Mouse (Mus musculus): ENCODE results near the gene Slc26a5. TPM values are rescaled to one million over a fixed set of nuclear protein-coding genes. Genes with fewer than 3 reads are reported as not detected.
A peak's percentile ranks its signal among the peaks of the same experiment; 100 is the strongest.

Gene Slc26a5
- polyA plus RNA-seq, 1 experiment from 2014 or later: not detected

GRCm38 (mm10) chr5:21827643-21828042 lies 37.8 kb downstream of the Slc26a5 start:
- no peaks in the 10 kb centered on the region for H3K9me3 ChIP-seq (ENCODE audit: low read length)
- H3K36me3 ChIP-seq (ENCODE audit: insufficient read depth, low read length): no peaks in the 10 kb centered on the region
- DNase-seq (ENCODE audit: low spot score): no peak
- H3K27ac ChIP-seq (ENCODE audit: low read length): no peak overlapping the region
- ATAC-seq: no peak
- WGBS: 16% methylated on average over 6 of the region's 6 CpGs
- H3K4me1 ChIP-seq (ENCODE audit: insufficient read depth, low read depth, low read length): no peaks in the 10 kb centered on the region
- H3K4me2 ChIP-seq (replicated peaks; ENCODE audit: low read depth, low read length): no peak overlapping the region
- H3K27me3 ChIP-seq (replicated peaks; ENCODE audit: insufficient read depth, low read length): no peaks in the 10 kb centered on the region
- no peak overlapping the region for H3K4me3 ChIP-seq (ENCODE audit: low read depth, low read length)
- no peak overlapping the region for H3K9ac ChIP-seq (replicated peaks; ENCODE audit: low read depth)
- TF ChIP-seq EP300 (IDR thresholded peaks at IDR 0.05): no peak
- TF ChIP-seq CTCF (IDR thresholded peaks at IDR 0.05): no peak

- H3K36me3 ChIP-seq (ENCODE audit: insufficient read depth, low read length): no peaks in the 10 kb centered on the region
- H3K9me3 ChIP-seq (ENCODE audit: low read length): no peaks in the 10 kb centered on the region
- H3K27me3 ChIP-seq (replicated peaks; ENCODE audit: insufficient read depth, low read length): no peaks in the 10 kb centered on the region
- H3K27ac ChIP-seq (ENCODE audit: low read length): no peak overlapping the region
- ATAC-seq: no peak
- no peak overlapping the region for H3K9ac ChIP-seq (replicated peaks; ENCODE audit: low read depth)
- H3K4me1 ChIP-seq (ENCODE audit: insufficient read depth, low read depth, low read length): no peaks in the 10 kb centered on the region
- no peak overlapping the region for H3K4me3 ChIP-seq (ENCODE audit: low read depth, low read length)
- H3K4me2 ChIP-seq (replicated peaks; ENCODE audit: low read depth, low read length): no peak overlapping the region
- no peak for DNase-seq (ENCODE audit: low spot score)
- no peak for TF ChIP-seq EP300 (IDR thresholded peaks at IDR 0.05)
- no peak for TF ChIP-seq CTCF (IDR thresholded peaks at IDR 0.05)
- WGBS: 63% methylated on average over 7 of the region's 7 CpGs
Measured at GRCm38 (mm10) chr5:21826370-21826769, 39.0 kb downstream of the Slc26a5 start.

GRCm38 (mm10) chr5:21813994-21814393 lies 51.4 kb downstream of the Slc26a5 start:
- Histone ChIP-seq H3K27me3 (replicated peaks; ENCODE audit: insufficient read depth, low read length) (no peaks in the 10 kb centered on the region), H3K36me3 (ENCODE audit: insufficient read depth, low read length) (no peaks in the 10 kb centered on the region), H3K9ac (replicated peaks; ENCODE audit: low read depth) (no peak overlapping the region), H3K4me2 (replicated peaks; ENCODE audit: low read depth, low read length) (no peak overlapping the region), H3K9me3 (ENCODE audit: low read length) (no peaks in the 10 kb centered on the region), H3K4me3 (ENCODE audit: low read depth, low read length) (no peak overlapping the region), H3K4me1 (ENCODE audit: insufficient read depth, low read depth, low read length) (no peaks in the 10 kb centered on the region), H3K27ac (ENCODE audit: low read length) (no peak overlapping the region)
- TF ChIP-seq EP300 (IDR thresholded peaks at IDR 0.05): no peak
- peak; percentile 69 for TF ChIP-seq CTCF (IDR thresholded peaks at IDR 0.05)
- ATAC-seq: no peak
- 53% methylated on average over 1 of the region's 1 CpGs for WGBS
- DNase-seq (ENCODE audit: low spot score): peak; percentile 7

GRCm38 (mm10) chr5:21810924-21811323 lies 54.5 kb downstream of the Slc26a5 start:
- no peak overlapping the region for H3K4me3 ChIP-seq (ENCODE audit: low read depth, low read length)

GRCm38 (mm10) chr5:21804837-21805236 lies 60.6 kb downstream of the Slc26a5 start:
- TF ChIP-seq CTCF (IDR thresholded peaks at IDR 0.05) (no peak), EP300 (IDR thresholded peaks at IDR 0.05) (no peak)
- Histone ChIP-seq H3K27ac (ENCODE audit: low read length) (no peak overlapping the region), H3K9me3 (ENCODE audit: low read length) (no peaks in the 10 kb centered on the region), H3K4me2 (replicated peaks; ENCODE audit: low read depth, low read length) (no peak overlapping the region), H3K27me3 (replicated peaks; ENCODE audit: insufficient read depth, low read length) (no peaks in the 10 kb centered on the region), H3K9ac (replicated peaks; ENCODE audit: low read depth) (no peak overlapping the region), H3K4me3 (ENCODE audit: low read depth, low read length) (no peak overlapping the region), H3K36me3 (ENCODE audit: insufficient read depth, low read length) (peaks cover 25% of the 10 kb centered on the region), H3K4me1 (ENCODE audit: insufficient read depth, low read depth, low read length) (no peaks in the 10 kb centered on the region)
- 72% methylated on average over 4 of the region's 4 CpGs for WGBS
- DNase-seq (ENCODE audit: low spot score) (no peak), ATAC-seq (no peak)

More at GRCm38 (mm10) chr5:21810924-21811323, 54.5 kb downstream of the Slc26a5 start:
- Histone ChIP-seq H3K36me3 (ENCODE audit: insufficient read depth, low read length) (no peaks in the 10 kb centered on the region), H3K27ac (ENCODE audit: low read length) (no peak overlapping the region), H3K4me2 (replicated peaks; ENCODE audit: low read depth, low read length) (no peak overlapping the region), H3K27me3 (replicated peaks; ENCODE audit: insufficient read depth, low read length) (no peaks in the 10 kb centered on the region), H3K9ac (replicated peaks; ENCODE audit: low read depth) (no peak overlapping the region), H3K4me1 (ENCODE audit: insufficient read depth, low read depth, low read length) (no peaks in the 10 kb centered on the region), H3K9me3 (ENCODE audit: low read length) (no peaks in the 10 kb centered on the region)
- ATAC-seq (no peak), DNase-seq (ENCODE audit: low spot score) (no peak)
- TF ChIP-seq EP300 (IDR thresholded peaks at IDR 0.05) (no peak), CTCF (IDR thresholded peaks at IDR 0.05) (no peak)
- WGBS: 76% methylated on average over 10 of the region's 10 CpGs

GRCm38 (mm10) chr5:21803691-21804188 lies 61.7 kb downstream of the Slc26a5 start:
- Histone ChIP-seq H3K9me3 (ENCODE audit: low read length) (no peaks in the 10 kb centered on the region), H3K4me3 (ENCODE audit: low read depth, low read length) (no peak overlapping the region), H3K4me1 (ENCODE audit: insufficient read depth, low read depth, low read length) (no peaks in the 10 kb centered on the region), H3K36me3 (ENCODE audit: insufficient read depth, low read length) (peaks cover 34% of the 10 kb centered on the region), H3K4me2 (replicated peaks; ENCODE audit: low read depth, low read length) (no peak overlapping the region), H3K27me3 (replicated peaks; ENCODE audit: insufficient read depth, low read length) (no peaks in the 10 kb centered on the region), H3K9ac (replicated peaks; ENCODE audit: low read depth) (no peak overlapping the region), H3K27ac (ENCODE audit: low read length) (no peak overlapping the region)
- DNase-seq (ENCODE audit: low spot score) (no peak), ATAC-seq (no peak)
- 83% methylated on average over 12 of the region's 12 CpGs for WGBS
- TF ChIP-seq EP300 (IDR thresholded peaks at IDR 0.05) (no peak), CTCF (IDR thresholded peaks at IDR 0.05) (no peak)

- ATAC-seq (no peak), DNase-seq (ENCODE audit: low spot score) (no peak)
- Histone ChIP-seq H3K9me3 (ENCODE audit: low read length) (no peaks in the 10 kb centered on the region), H3K4me2 (replicated peaks; ENCODE audit: low read depth, low read length) (no peak overlapping the region), H3K27me3 (replicated peaks; ENCODE audit: insufficient read depth, low read length) (no peaks in the 10 kb centered on the region), H3K36me3 (ENCODE audit: insufficient read depth, low read length) (peaks cover 34% of the 10 kb centered on the region), H3K9ac (replicated peaks; ENCODE audit: low read depth) (no peak overlapping the region), H3K4me3 (ENCODE audit: low read depth, low read length) (no peak overlapping the region), H3K27ac (ENCODE audit: low read length) (no peak overlapping the region), H3K4me1 (ENCODE audit: insufficient read depth, low read depth, low read length) (no peaks in the 10 kb centered on the region)
- 87% methylated on average over 9 of the region's 9 CpGs for WGBS
- TF ChIP-seq CTCF (IDR thresholded peaks at IDR 0.05) (no peak), EP300 (IDR thresholded peaks at IDR 0.05) (no peak)
Measured at GRCm38 (mm10) chr5:21802907-21803306, 62.5 kb downstream of the Slc26a5 start.

Measured in lung, postnatal 0 days (tissue).